Mouse (Mus musculus): ENCODE results near the gene Gm49510.
"Not testable (repeated sequence)": the region's sequence is repeated elsewhere in the genome, so short reads cannot be mapped to it uniquely, and the experiment has no call there.

The Gm49510 gene

GRCm38 (mm10) chr15:78877810-78878390, 21.6 kb upstream of the Gm49510 start:
- DNase-seq (ENCODE audit: low spot score in 2 of 2) = no peak

GRCm38 (mm10) chr15:78878792-78879516, 20.5 kb upstream of the Gm49510 start:
- DNase-seq (ENCODE audit: low spot score in 2 of 2) = not testable (repeated sequence)

GRCm38 (mm10) chr15:78880432-78880831, 19.0 kb upstream of the Gm49510 start:
- no peak for DNase-seq (ENCODE audit: low spot score in 2 of 2)

- DNase-seq (ENCODE audit: low spot score in 2 of 2) = no peak
Observed at GRCm38 (mm10) chr15:78881828-78882227, 17.6 kb upstream of the Gm49510 start.

GRCm38 (mm10) chr15:78889401-78889853, 10.0 kb upstream of the Gm49510 start:
- DNase-seq (ENCODE audit: low spot score in 2 of 2) = no peak

- DNase-seq (ENCODE audit: low spot score in 2 of 2) = no peak
Observed at GRCm38 (mm10) chr15:78892440-78892839, 7.0 kb upstream of the Gm49510 start.

- DNase-seq (ENCODE audit: low spot score in 2 of 2) = no peak
Observed at GRCm38 (mm10) chr15:78894726-78895125, 4.7 kb upstream of the Gm49510 start.

- no peak for DNase-seq (ENCODE audit: low spot score in 2 of 2)
Observed at GRCm38 (mm10) chr15:78895741-78896140, 3.7 kb upstream of the Gm49510 start.

- no peak for DNase-seq (ENCODE audit: low spot score in 2 of 2)
Observed at GRCm38 (mm10) chr15:78896149-78896548, 3.3 kb upstream of the Gm49510 start.

- no peak for DNase-seq (ENCODE audit: low spot score in 2 of 2)
Observed at GRCm38 (mm10) chr15:78897488-78897887, 2.0 kb upstream of the Gm49510 start.

- DNase-seq (ENCODE audit: low spot score in 2 of 2) = no peak
Observed at GRCm38 (mm10) chr15:78898507-78899001, 913 bp upstream of the Gm49510 start.

GRCm38 (mm10) chr15:78899740-78900584, 495 bp downstream of the Gm49510 start, which contains the start of gene Sh3bp1:
Gene Sh3bp1, plus strand, starts transcription at chr15:78899768.
- DNase-seq (ENCODE audit: low spot score in 2 of 2) = peak in 1 of 2 experiments; percentile 45

GRCm38 (mm10) chr15:78900585-78901421, 1.3 kb downstream of the Gm49510 start:
- DNase-seq (ENCODE audit: low spot score in 2 of 2) = no peak

- no peak for DNase-seq (ENCODE audit: low spot score in 2 of 2)
Observed at GRCm38 (mm10) chr15:78901422-78901789, 1.9 kb downstream of the Gm49510 start.

GRCm38 (mm10) chr15:78903243-78903642, 3.8 kb downstream of the Gm49510 start:
- peak; percentile 64 to 71 for DNase-seq (ENCODE audit: low spot score in 2 of 2)

- no peak for DNase-seq (ENCODE audit: low spot score in 2 of 2)
Observed at GRCm38 (mm10) chr15:78908399-78908798, 8.9 kb downstream of the Gm49510 start.

GRCm38 (mm10) chr15:78908982-78909381, 9.5 kb downstream of the Gm49510 start:
- no peak for DNase-seq (ENCODE audit: low spot score in 2 of 2)

GRCm38 (mm10) chr15:78912040-78912439, 12.6 kb downstream of the Gm49510 start:
- DNase-seq (ENCODE audit: low spot score in 2 of 2) = no peak

- DNase-seq (ENCODE audit: low spot score in 2 of 2) = peak; percentile 87 to 93
Observed at GRCm38 (mm10) chr15:78913632-78914090, 14.2 kb downstream of the Gm49510 start, which contains the start of gene Pdxp. Gene Pdxp, plus strand, starts transcription at chr15:78913919.

- no peak for DNase-seq (ENCODE audit: low spot score in 2 of 2)
Observed at GRCm38 (mm10) chr15:78914091-78914822, 14.8 kb downstream of the Gm49510 start.

Data from frontal cortex, postnatal 25 days (tissue).